Comparison of ENCODE assay signal across 8 mouse cellular contexts in the genomic region with DNA sequence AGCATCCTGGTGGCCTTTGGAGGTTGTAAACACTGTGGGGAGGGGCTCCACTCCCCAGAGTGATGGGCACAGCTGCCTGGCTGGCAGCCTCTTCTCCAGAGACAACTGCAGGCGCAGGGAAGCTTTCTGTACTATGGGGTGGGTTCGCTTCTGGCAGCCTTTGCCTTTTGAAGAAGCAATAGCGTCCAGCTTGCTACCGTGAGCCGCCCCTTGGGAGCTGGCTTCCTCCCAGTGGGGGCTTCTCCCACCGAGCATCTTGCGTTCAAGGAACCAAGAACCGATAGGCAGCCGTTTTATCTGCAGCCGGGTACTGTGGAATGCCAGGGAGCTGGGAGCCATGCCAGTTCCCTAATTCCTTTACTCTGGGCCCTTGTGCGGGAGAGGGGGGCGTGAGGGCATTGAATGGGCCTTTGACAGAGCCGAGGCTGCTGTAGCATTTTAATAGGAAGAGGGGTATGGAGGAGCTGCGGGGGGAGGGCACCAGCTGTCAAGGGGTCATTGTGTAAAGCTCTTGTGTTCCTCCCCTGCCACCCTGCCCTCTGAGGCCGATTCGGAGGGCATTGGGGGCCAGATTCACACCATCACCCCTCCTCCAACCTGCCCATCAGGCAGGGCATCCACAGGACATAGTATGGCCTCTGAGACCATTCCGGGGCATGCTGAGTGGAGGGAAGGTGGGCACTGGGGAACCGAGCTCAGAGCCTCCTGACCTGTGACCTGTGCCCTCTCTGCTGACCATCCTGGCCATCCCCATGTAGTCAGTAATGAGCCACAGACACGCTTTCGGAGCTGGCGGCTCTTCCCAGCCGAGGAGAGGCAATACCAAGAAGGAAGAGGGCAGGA. TPM values are rescaled to one million over a fixed set of nuclear protein-coding genes. Genes with fewer than 3 reads are reported as not detected.
A peak's percentile ranks its signal among the peaks of the same experiment; 100 is the strongest.
DNase-seq lines count a peak whose midpoint lies in the region; ATAC-seq and TF ChIP-seq lines count a peak whose summit lies in the region.

No protein-coding gene starts in this region.

- DNase-seq in brain, embryonic 14.5 days (ENCODE audit: low read depth) = peak; percentile 96
- peak; percentile 64 to 74 for DNase-seq in cerebellum, postnatal 10 days
- DNase-seq in hindbrain, embryonic 11.5 days (ENCODE audit: low spot score) = no peak
- no peak for DNase-seq in limb, embryonic 10.5 days (ENCODE audit: low spot score)
- DNase-seq in embryo, embryonic 11 days = no peak
- DNase-seq in lung, adult 18-20 months = no peak
- DNase-seq in heart, adult 9 months (ENCODE audit: low spot score in 2 of 2) = no peak

- ATAC-seq in hindbrain, embryonic 11.5 days (ENCODE audit: low FRiP score) = peak; percentile 51
- peak; percentile 45; the same call in 1 of the 2 replicates for ATAC-seq in stomach, embryonic 16.5 days (ENCODE audit: insufficient read depth, low FRiP score)

- H3K4me1 ChIP-seq in hindbrain, embryonic 11.5 days (replicated peaks; ENCODE audit: control insufficient read depth, insufficient read depth, low read length) = peaks cover 9% of the 10 kb centered on the region
- 0 out of 2 replicates have a peak, but pooled peaks cover 6% of the 10 kb centered on the region for H3K4me1 ChIP-seq in limb, embryonic 10.5 days
- H3K4me1 ChIP-seq in stomach, embryonic 16.5 days (ENCODE audit: control insufficient read depth, insufficient read depth, low read length) = no peaks in the 10 kb centered on the region

- H3K4me2 ChIP-seq in hindbrain, embryonic 11.5 days (replicated peaks; ENCODE audit: low read depth, low read length) = no peak overlapping the region
- H3K4me2 ChIP-seq in stomach, embryonic 16.5 days (ENCODE audit: low read depth, low read length) = no peak overlapping the region

- no peak overlapping the region for H3K9ac ChIP-seq in hindbrain, embryonic 11.5 days (ENCODE audit: low read depth, low read length)
- no peak overlapping the region; the same call in 1 of the 2 replicates for H3K9ac ChIP-seq in stomach, embryonic 16.5 days (ENCODE audit: low read length)

- H3K9me3 ChIP-seq in hindbrain, embryonic 11.5 days (ENCODE audit: control insufficient read depth, low read length) = no peaks in the 10 kb centered on the region
- no peaks in the 10 kb centered on the region for H3K9me3 ChIP-seq in limb, embryonic 10.5 days (replicated peaks)
- no peaks in the 10 kb centered on the region for H3K9me3 ChIP-seq in stomach, embryonic 16.5 days (replicated peaks; ENCODE audit: control insufficient read depth, low read length)

- WGBS in hindbrain, embryonic 11.5 days = 41% methylated on average over 22 of the region's 22 CpGs
- WGBS in limb, embryonic 10.5 days = 72% methylated on average over 22 of the region's 22 CpGs
- 65% methylated on average over 22 of the region's 22 CpGs for WGBS in stomach, embryonic 16.5 days

- H3K36me3 ChIP-seq in hindbrain, embryonic 11.5 days (ENCODE audit: control insufficient read depth, insufficient read depth, low read length) = no peaks in the 10 kb centered on the region
- H3K36me3 ChIP-seq in limb, embryonic 10.5 days = peaks cover 11% of the 10 kb centered on the region
- H3K36me3 ChIP-seq in stomach, embryonic 16.5 days (ENCODE audit: control insufficient read depth, insufficient read depth, low read length) = no peaks in the 10 kb centered on the region

- H3K4me3 ChIP-seq in hindbrain, embryonic 11.5 days (ENCODE audit: low read depth, low read length) = no peak overlapping the region
- no peak overlapping the region for H3K4me3 ChIP-seq in limb, embryonic 10.5 days
- no peak overlapping the region for H3K4me3 ChIP-seq in stomach, embryonic 16.5 days (replicated peaks; ENCODE audit: low read length)

- H3K27ac ChIP-seq in hindbrain, embryonic 11.5 days (ENCODE audit: low read depth, low read length) = peak overlapping the region; percentile 52; the same call in 1 of the 2 replicates
- 0 out of 2 replicates have a peak overlapping the region, but pooled peaks have one; percentile 36 for H3K27ac ChIP-seq in limb, embryonic 10.5 days
- H3K27ac ChIP-seq in stomach, embryonic 16.5 days (ENCODE audit: low read length) = no peak overlapping the region

- no peaks in the 10 kb centered on the region; the same call in 1 of the 2 replicates for H3K27me3 ChIP-seq in hindbrain, embryonic 11.5 days (ENCODE audit: control insufficient read depth, insufficient read depth, low read length)
- H3K27me3 ChIP-seq in limb, embryonic 10.5 days (ENCODE audit: low read depth, poor library complexity, severe bottlenecking) = no peaks in the 10 kb centered on the region
- H3K27me3 ChIP-seq in stomach, embryonic 16.5 days (ENCODE audit: control insufficient read depth, insufficient read depth, low read length) = no peaks in the 10 kb centered on the region

- no peak for TF ChIP-seq POLR2A in brain, embryonic 14.5 days (IDR thresholded peaks at IDR 0.05; ENCODE audit: borderline replicate concordance, extremely low read depth, insufficient read depth, insufficient read length, poor library complexity, severe bottlenecking)

- no peak for TF ChIP-seq CTCF in brain, embryonic 14.5 days (IDR thresholded peaks at IDR 0.05; ENCODE audit: borderline replicate concordance, extremely low read depth, insufficient read depth, insufficient read length)

RNA-seq across cellular contexts. Expression of a gene that starts 22.9 kb away (rescaled TPM):
- 2.9 TPM in 2 replicates for polyA plus RNA-seq in brain, embryonic 14.5 days (2012; rRNA removed)
- 4.6 and 4.8 TPM in 2 replicates for polyA plus RNA-seq in hindbrain, embryonic 11.5 days (2014; fragmentation: Nextera tagmentation; extraction: Ambion mirVana)
- polyA plus RNA-seq in limb, embryonic 10.5 days (2016; fragmentation: Nextera tagmentation; extraction: Ambion mirVana) = 0.13 and 0.39 TPM in 2 replicates
- 0.25 and 0.84 TPM in 2 replicates for polyA plus RNA-seq in stomach, embryonic 16.5 days (2015; fragmentation: Nextera tagmentation; extraction: Ambion mirVana)

RNA-seq across cellular contexts. Expression of a gene that starts 29.1 kb away (rescaled TPM):
- polyA plus RNA-seq in brain, embryonic 14.5 days (2012; rRNA removed) = 17.8 and 25.4 TPM in 2 replicates
- 15.3 and 16.0 TPM in 2 replicates for polyA plus RNA-seq in hindbrain, embryonic 11.5 days (2014; fragmentation: Nextera tagmentation; extraction: Ambion mirVana)
- 8.6 and 9.2 TPM in 2 replicates for polyA plus RNA-seq in limb, embryonic 10.5 days (2016; fragmentation: Nextera tagmentation; extraction: Ambion mirVana)
- 15.6 and 17.3 TPM in 2 replicates for polyA plus RNA-seq in stomach, embryonic 16.5 days (2015; fragmentation: Nextera tagmentation; extraction: Ambion mirVana)

RNA-seq across cellular contexts. Expression of a gene that starts 36.0 kb away (rescaled TPM):
- 1,736 and 1,742 TPM in 2 replicates for polyA plus RNA-seq in brain, embryonic 14.5 days (2012; rRNA removed)
- 833 and 865 TPM in 2 replicates for polyA plus RNA-seq in hindbrain, embryonic 11.5 days (2014; fragmentation: Nextera tagmentation; extraction: Ambion mirVana)
- polyA plus RNA-seq in limb, embryonic 10.5 days (2016; fragmentation: Nextera tagmentation; extraction: Ambion mirVana) = 966 and 1,201 TPM in 2 replicates
- 797 and 998 TPM in 2 replicates for polyA plus RNA-seq in stomach, embryonic 16.5 days (2015; fragmentation: Nextera tagmentation; extraction: Ambion mirVana)

Comparison
In these comparisons a context has a peak if more than half of its experiments do, and no peak if none do; other contexts are left out.
1. DNase-seq: peak in brain, embryonic 14.5 days (single experiment) and cerebellum, postnatal 10 days (2 of 2); none in hindbrain, embryonic 11.5 days (single experiment), limb, embryonic 10.5 days (single experiment), embryo, embryonic 11 days (single experiment), lung, adult 18-20 months (0 of 2) and heart, adult 9 months (0 of 2).